Mouse (Mus musculus) heart, embryonic 15.5 days (tissue): ENCODE results near the gene Calcoco2. TPM values are rescaled to one million over a fixed set of nuclear protein-coding genes. Genes with fewer than 3 reads are reported as not detected.

Experiments used
- ATAC-seq: fragments of 200-750 bp; cut with Nextera tagmentation; replicated peaks from 2 replicates; pipeline ENCODE4 v1.8.0; 2017; ENCODE audit warnings: low read depth, moderate TSS enrichment; ENCODE audit not compliant: insufficient number of reproducible peaks, insufficient read depth, low FRiP score
- H3K27ac ChIP-seq: fragments of 300-500 bp; sonication (generic); 2 replicates; pipeline ENCODE4 v1.5.1; 2015; ENCODE audit warnings: mild to moderate bottlenecking, inconsistent platforms
- H3K27me3 ChIP-seq: fragments of 300-500 bp; sonication (generic); 2 replicates; pipeline ENCODE4 v1.6.1; 2015; ENCODE audit warnings: inconsistent platforms
- H3K36me3 ChIP-seq: fragments of 300-500 bp; sonication (generic); 2 replicates; pipeline ENCODE4 v1.6.1; 2015; ENCODE audit warnings: mild to moderate bottlenecking, inconsistent platforms
- H3K4me1 ChIP-seq: fragments of 300-500 bp; sonication (generic); replicated peaks from 2 replicates; pipeline ENCODE4 v1.6.1; 2015; ENCODE audit warnings: inconsistent platforms
- H3K4me2 ChIP-seq: fragments of 300-500 bp; sonication (generic); 2 replicates; pipeline ENCODE4 v1.6.1; 2015; ENCODE audit warnings: inconsistent platforms, mild to moderate bottlenecking, moderate library complexity
- H3K4me3 ChIP-seq: fragments of 300-500 bp; sonication (generic); 2 replicates; pipeline ENCODE4 v1.5.1; 2015; ENCODE audit warnings: mild to moderate bottlenecking, inconsistent platforms
- H3K9ac ChIP-seq: fragments of 300-500 bp; sonication (generic); 2 replicates; pipeline ENCODE4 v1.6.1; 2015; ENCODE audit warnings: mild to moderate bottlenecking, inconsistent platforms
- H3K9me3 ChIP-seq: fragments of 300-500 bp; sonication (generic); replicated peaks from 2 replicates; pipeline ENCODE4 v1.6.1; 2016; ENCODE audit warnings: inconsistent platforms
- WGBS: fragments of 180-500 bp; shearing (Covaris S2); methylation state at CpG from one replicate; pipeline ENCODE4 v1.1.7; 2015; ENCODE audit warnings: mixed read lengths; 5-methylcytosine and 5-hydroxymethylcytosine counted together
- polyA plus RNA-seq: library from polyadenylated mRNA; unstranded; fragments of >200 nt; fragmentation: Nextera tagmentation; extraction: Ambion mirVana; gene quantifications from 2 replicates; pipeline ENCODE4 v1.2.1, GENCODE M21; 2015

The Calcoco2 gene
- polyA plus RNA-seq, 1 experiment from 2014 or later: not detected

- peak; percentile 53 for ATAC-seq
- WGBS: under 1% methylated on average over 61 of the region's 64 CpGs
- H3K4me2 ChIP-seq: peak overlapping the region; percentile 88
These were observed 47.1 kb downstream of the Calcoco2 start for GRCm38 (mm10) chr11:96064521-96065214.

GRCm38 (mm10) chr11:96058309-96058708, 53.5 kb downstream of the Calcoco2 start:
- 78% methylated on average over 4 of the region's 4 CpGs for WGBS
- H3K27ac ChIP-seq: no peak overlapping the region
- no peaks in the 10 kb centered on the region for H3K9me3 ChIP-seq
- H3K4me3 ChIP-seq: no peak overlapping the region
- no peak overlapping the region for H3K4me2 ChIP-seq
- peaks cover 10% of the 10 kb centered on the region for H3K4me1 ChIP-seq
- H3K9ac ChIP-seq: no peak overlapping the region
- H3K27me3 ChIP-seq: no peaks in the 10 kb centered on the region
- H3K36me3 ChIP-seq: peaks cover 76% of the 10 kb centered on the region
- no peak for ATAC-seq

More at GRCm38 (mm10) chr11:96064521-96065214, 47.1 kb downstream of the Calcoco2 start:
- Histone ChIP-seq H3K36me3 (peaks cover 24% of the 10 kb centered on the region), H3K4me3 (peak overlapping the region; percentile 95), H3K9me3 (no peaks in the 10 kb centered on the region), H3K4me1 (peaks cover 27% of the 10 kb centered on the region), H3K27ac (peak overlapping the region; percentile 79), H3K9ac (peak overlapping the region; percentile 95), H3K27me3 (no peaks in the 10 kb centered on the region)

DNA sequence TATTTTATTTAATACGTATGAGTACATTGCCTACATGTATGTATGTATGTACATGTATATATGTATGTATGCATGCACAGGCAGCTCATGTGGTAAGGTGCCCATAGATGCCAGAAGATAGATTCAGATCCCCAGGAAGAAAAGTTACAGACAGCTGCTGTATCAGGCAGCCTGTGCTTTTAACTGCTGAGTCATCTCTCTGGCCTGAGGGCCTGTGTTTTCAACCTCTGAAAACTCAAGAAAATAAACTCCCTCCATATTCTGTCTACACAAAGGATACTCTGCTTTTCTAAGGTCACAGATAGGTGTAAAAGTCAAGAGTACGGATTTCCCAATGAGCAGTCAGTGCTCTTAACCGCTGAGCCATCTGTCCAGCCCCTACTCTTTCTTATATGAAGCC, 60.9 kb downstream of the Calcoco2 start:
- H3K9me3 ChIP-seq: no peaks in the 10 kb centered on the region
- no peak overlapping the region for H3K4me3 ChIP-seq
- no peak overlapping the region for H3K9ac ChIP-seq
- 93% methylated on average over 3 of the region's 3 CpGs for WGBS
- peaks cover 85% of the 10 kb centered on the region for H3K36me3 ChIP-seq
- no peaks in the 10 kb centered on the region for H3K4me1 ChIP-seq
- no peak for ATAC-seq
- no peak overlapping the region for H3K4me2 ChIP-seq
- H3K27me3 ChIP-seq: no peaks in the 10 kb centered on the region
- no peak overlapping the region for H3K27ac ChIP-seq

DNA sequence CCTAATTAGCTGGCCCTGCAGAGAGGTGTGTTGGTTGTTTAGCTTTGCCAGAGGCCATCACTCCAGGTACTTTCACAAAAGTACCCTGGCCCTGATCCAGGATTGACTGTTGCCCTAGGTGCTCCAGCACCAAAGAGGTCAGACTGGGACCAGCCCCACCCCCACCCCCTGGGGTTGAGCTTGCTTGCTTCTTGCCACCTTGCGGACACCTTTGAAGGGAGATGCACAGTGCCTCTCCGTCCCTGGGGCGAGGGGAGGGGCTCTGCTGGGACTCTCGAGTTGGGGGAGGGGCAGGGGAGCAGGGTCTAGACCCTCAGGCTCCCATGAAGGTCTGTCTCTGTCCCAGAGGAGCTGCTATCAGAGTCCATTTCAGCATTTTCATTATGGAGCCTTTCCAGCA, 61.8 kb downstream of the Calcoco2 start:
- no peak overlapping the region for H3K4me3 ChIP-seq
- no peak overlapping the region for H3K4me2 ChIP-seq
- ATAC-seq: no peak
- no peaks in the 10 kb centered on the region for H3K27me3 ChIP-seq
- H3K36me3 ChIP-seq: peaks cover 81% of the 10 kb centered on the region
- 83% methylated on average over 4 of the region's 4 CpGs for WGBS
- H3K27ac ChIP-seq: no peak overlapping the region
- H3K4me1 ChIP-seq: no peaks in the 10 kb centered on the region
- no peak overlapping the region for H3K9ac ChIP-seq
- no peaks in the 10 kb centered on the region for H3K9me3 ChIP-seq

Other genes starting within 250 kb of the Calcoco2 start
- gene B4galnt2, start 197.1 kb downstream of the Calcoco2 start, polyA plus RNA-seq: 0.23 and 1.4 TPM in 2 replicates
- gene Igf2bp1, start 106.0 kb downstream of the Calcoco2 start, polyA plus RNA-seq: 20.6 and 25.7 TPM in 2 replicates
- gene Gip, start 87.4 kb downstream of the Calcoco2 start, polyA plus RNA-seq: not detected in 2 replicates
- 65.5 and 74.2 TPM in 2 replicates for gene Snf8, start 77.1 kb downstream of the Calcoco2 start, polyA plus RNA-seq
- 25.6 and 35.2 TPM in 2 replicates for gene Ube2z, start 46.6 kb downstream of the Calcoco2 start, polyA plus RNA-seq
- 1,708 and 1,946 TPM in 2 replicates for gene Atp5g1, start 36.3 kb downstream of the Calcoco2 start, polyA plus RNA-seq
- 0.05 and 0.18 TPM in 2 replicates for gene Ttll6, start 21.8 kb upstream of the Calcoco2 start, polyA plus RNA-seq
- not detected in 2 replicates for gene Hoxb13, start 82.4 kb upstream of the Calcoco2 start, polyA plus RNA-seq
- gene Hoxb9, start 159.5 kb upstream of the Calcoco2 start, polyA plus RNA-seq: 0.06 TPM in 1 of 2 replicates, not detected in the other
- 0.08 TPM in 1 of 2 replicates, not detected in the other for gene Hoxb8, start 169.9 kb upstream of the Calcoco2 start, polyA plus RNA-seq
- gene Hoxb7, start 174.7 kb upstream of the Calcoco2 start, polyA plus RNA-seq: 0.25 and 0.32 TPM in 2 replicates
- 0.49 and 1.2 TPM in 2 replicates for gene Hoxb6, start 180.5 kb upstream of the Calcoco2 start, polyA plus RNA-seq
- gene Hoxb5, start 191.4 kb upstream of the Calcoco2 start, polyA plus RNA-seq: 1.4 and 3.3 TPM in 2 replicates
- 0.31 and 0.70 TPM in 2 replicates for gene Hoxb4, start 206.3 kb upstream of the Calcoco2 start, polyA plus RNA-seq
- gene Hoxb3, start 211.4 kb upstream of the Calcoco2 start, polyA plus RNA-seq: 0.71 and 0.98 TPM in 2 replicates
- gene Hoxb2, start 238.6 kb upstream of the Calcoco2 start, polyA plus RNA-seq: 3.7 and 6.8 TPM in 2 replicates